Mouse (Mus musculus): Measurements from ENCODE around the gene Slc22a12.

DNA sequence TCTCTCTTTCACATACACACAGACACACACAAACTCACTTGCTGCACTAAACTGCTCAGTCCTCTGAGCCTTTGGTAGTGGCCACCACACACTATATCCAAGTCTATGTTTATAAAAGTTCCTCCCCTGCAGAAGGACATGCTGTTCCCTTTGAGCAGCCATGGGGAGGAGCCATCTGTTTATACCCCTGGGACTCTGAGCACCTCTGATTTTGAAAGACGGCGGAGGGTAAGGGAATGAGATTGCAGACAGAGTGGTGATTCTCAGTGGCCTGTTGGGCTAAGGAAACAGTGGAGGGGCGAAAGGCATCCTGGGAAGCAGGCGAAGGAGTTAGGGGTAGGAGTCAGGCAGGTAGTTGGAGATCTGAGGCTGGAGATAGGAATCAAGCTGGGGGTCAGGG lies 3.2 kb downstream of the Slc22a12 start:
- TF ChIP-seq POLR2A (IDR thresholded peaks at IDR 0.05; ENCODE audit: low read depth, low read length), result no peak
- TF ChIP-seq CTCF (IDR thresholded peaks at IDR 0.05; ENCODE audit: borderline replicate concordance, insufficient read depth, low read length), result no peak

Data from embryonic fibroblast, embryonic 13.5 days (primary cell).